Mouse (Mus musculus) lung, adult 2 months (tissue): Measurements from ENCODE around the gene Cd79a.

Source experiments
- CTCF ChIP-seq: fragments of 200-500 bp; IDR thresholded peaks from 2 replicates; pipeline ENCODE4 v1.5.1; 2011; ENCODE audit warnings: mild to moderate bottlenecking, low read length, control low read depth; ENCODE audit not compliant: insufficient read depth
- POLR2A ChIP-seq: fragments of 200-500 bp; IDR thresholded peaks from 2 replicates; pipeline ENCODE4 v1.6.1; 2011; ENCODE audit warnings: low read depth, mild to moderate bottlenecking, control low read depth, low read length, borderline replicate concordance; ENCODE audit errors: extremely low read depth

GRCm38 (mm10) chr7:24897224-24897623 is at the start of gene Cd79a:
- no peak for TF ChIP-seq CTCF
- 0 out of 2 replicates have a peak, but pooled peaks have one; percentile 9 for TF ChIP-seq POLR2A
